Mouse (Mus musculus): ENCODE measurements at regions not wholly inside any gene's neighbourhood (a gene's known extent, or its start where the extent isn't known, plus 50 kb on each side); places are given as distances from the start of the nearest gene placed in this dataset.

- TF ChIP-seq CTCF (IDR thresholded peaks at IDR 0.05), result no peak
- no peak for TF ChIP-seq EP300 (IDR thresholded peaks at IDR 0.05)
Observed at GRCm38 (mm10) chr6:107303676-107304369, 225.7 kb upstream of the Lrrn1 start.
